Mouse (Mus musculus): Measurements from ENCODE around the gene Atxn7l1. TPM values are rescaled to one million over a fixed set of nuclear protein-coding genes. Genes with fewer than 3 reads are reported as not detected.
A peak's percentile ranks its signal among the peaks of the same experiment; 100 is the strongest.

Gene Atxn7l1
- total RNA-seq, 1 experiment = 3.9 TPM

DNA sequence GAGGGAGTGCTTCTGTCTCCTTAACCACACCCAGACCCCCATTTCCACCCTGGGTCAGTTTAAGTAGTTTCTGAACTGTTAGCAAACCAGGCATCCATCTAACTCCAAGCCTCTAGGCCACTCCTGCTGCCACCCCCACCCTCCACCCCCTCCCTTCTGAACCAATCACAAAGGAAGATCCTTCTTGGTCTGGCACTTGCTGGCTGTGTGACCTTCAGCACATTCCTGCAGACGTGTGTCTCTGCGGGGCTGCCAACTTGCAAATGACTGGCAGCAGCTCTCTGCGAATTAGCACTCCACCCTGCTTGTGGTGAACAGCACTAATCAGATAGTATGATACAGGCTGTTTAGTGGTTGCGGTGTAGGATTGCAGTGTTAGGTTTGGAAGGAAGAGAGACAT is 18.1 kb upstream of the Atxn7l1 start:
- peaks cover 4 to 18% of the 10 kb centered on the region in 2 experiments; a peak in 2 of 4 replicates for H3K4me1 ChIP-seq (ENCODE audit: control insufficient read depth in 2 of 2, insufficient read depth in 2 of 2, low read length in 2 of 2, poor library complexity in 1 of 2)
- no peaks in the 10 kb centered on the region for H3K9me3 ChIP-seq (ENCODE audit: control insufficient read depth, insufficient read depth, low read depth, low read length)
- peak; percentile 83 for DNase-seq (ENCODE audit: low read depth, low spot score)
- peak overlapping the region; percentile 30 to 36; a peak in 3 of 4 replicates for H3K4me3 ChIP-seq (ENCODE audit: insufficient read depth in 1 of 2, low read depth in 1 of 2, low read length in 2 of 2, poor library complexity in 1 of 2, severe bottlenecking in 1 of 2)
- H3K27ac ChIP-seq (ENCODE audit: insufficient read depth, low read depth, low read length, poor library complexity, severe bottlenecking) = peak overlapping the region; percentile 85; the same call in 1 of the 2 replicates
- in situ Hi-C loops (cut with MboI; ENCODE audit: low sequenced_read_pairs in 2 of 2, unreplicated experiment in 2 of 2) = no loop called here
- no peaks in the 10 kb centered on the region for H3K36me3 ChIP-seq (ENCODE audit: control insufficient read depth, insufficient read depth, low read length, poor library complexity, severe bottlenecking)
- TF ChIP-seq ZNF384 (IDR thresholded peaks at IDR 0.05; ENCODE audit: low read depth, low read length) (no peak), ZC3H11A (IDR thresholded peaks at IDR 0.05; ENCODE audit: borderline replicate concordance, low read depth, low read length) (no peak), MAFK (IDR thresholded peaks at IDR 0.05; ENCODE audit: insufficient read depth, low read depth, low read length) (no peak), HCFC1 (IDR thresholded peaks at IDR 0.05; ENCODE audit: borderline replicate concordance, insufficient read depth, low read length) (no peak), CHD2 (IDR thresholded peaks at IDR 0.05; ENCODE audit: low read depth, low read length) (no peak)
- H3K9ac ChIP-seq (ENCODE audit: insufficient read depth, low read depth, low read length, poor library complexity, severe bottlenecking) = no peak overlapping the region

DNA sequence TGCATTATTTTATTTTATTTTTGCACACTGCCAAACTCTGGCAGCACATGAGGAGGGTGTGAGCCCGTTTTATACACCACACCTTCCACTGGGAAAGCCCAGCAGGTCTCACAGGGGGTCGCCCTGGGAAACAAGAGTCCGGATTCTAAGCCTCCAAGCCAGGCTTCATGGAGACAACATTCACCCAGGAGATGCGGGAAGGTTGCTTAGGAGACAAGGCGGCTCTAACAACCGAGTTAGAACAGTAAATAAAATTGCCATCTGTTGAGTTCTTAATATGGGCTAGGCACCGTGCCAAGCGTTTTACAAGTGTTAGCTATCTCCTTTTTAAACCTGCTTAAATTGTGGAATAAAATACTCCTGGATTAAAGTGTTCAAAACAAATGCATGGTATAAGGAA is 17.1 kb upstream of the Atxn7l1 start:
- in situ Hi-C loops (cut with MboI; ENCODE audit: low sequenced_read_pairs in 2 of 2, unreplicated experiment in 2 of 2) = no loop called here
- Histone ChIP-seq H3K27ac (ENCODE audit: insufficient read depth, low read depth, low read length, poor library complexity, severe bottlenecking) (peak overlapping the region; percentile 85), H3K36me3 (ENCODE audit: control insufficient read depth, insufficient read depth, low read length, poor library complexity, severe bottlenecking) (no peaks in the 10 kb centered on the region; the same call in 1 of the 2 replicates), H3K4me3 (ENCODE audit: insufficient read depth in 1 of 2, low read depth in 1 of 2, low read length in 2 of 2, poor library complexity in 1 of 2, severe bottlenecking in 1 of 2) (peak overlapping the region; percentile 20 to 30; a peak in 2 of 4 replicates), H3K9ac (ENCODE audit: insufficient read depth, low read depth, low read length, poor library complexity, severe bottlenecking) (no peak overlapping the region), H3K9me3 (ENCODE audit: control insufficient read depth, insufficient read depth, low read depth, low read length) (no peaks in the 10 kb centered on the region), H3K4me1 (ENCODE audit: control insufficient read depth in 2 of 2, insufficient read depth in 2 of 2, low read length in 2 of 2, poor library complexity in 1 of 2) (peaks cover 4 to 18% of the 10 kb centered on the region in 2 experiments; a peak in 2 of 4 replicates)
- DNase-seq (ENCODE audit: low read depth, low spot score) = no peak
- TF ChIP-seq HCFC1 (IDR thresholded peaks at IDR 0.05; ENCODE audit: borderline replicate concordance, insufficient read depth, low read length) (no peak), ZC3H11A (IDR thresholded peaks at IDR 0.05; ENCODE audit: borderline replicate concordance, low read depth, low read length) (no peak), CHD2 (IDR thresholded peaks at IDR 0.05; ENCODE audit: low read depth, low read length) (no peak), ZNF384 (IDR thresholded peaks at IDR 0.05; ENCODE audit: low read depth, low read length) (no peak), MAFK (IDR thresholded peaks at IDR 0.05; ENCODE audit: insufficient read depth, low read depth, low read length) (no peak)

DNA sequence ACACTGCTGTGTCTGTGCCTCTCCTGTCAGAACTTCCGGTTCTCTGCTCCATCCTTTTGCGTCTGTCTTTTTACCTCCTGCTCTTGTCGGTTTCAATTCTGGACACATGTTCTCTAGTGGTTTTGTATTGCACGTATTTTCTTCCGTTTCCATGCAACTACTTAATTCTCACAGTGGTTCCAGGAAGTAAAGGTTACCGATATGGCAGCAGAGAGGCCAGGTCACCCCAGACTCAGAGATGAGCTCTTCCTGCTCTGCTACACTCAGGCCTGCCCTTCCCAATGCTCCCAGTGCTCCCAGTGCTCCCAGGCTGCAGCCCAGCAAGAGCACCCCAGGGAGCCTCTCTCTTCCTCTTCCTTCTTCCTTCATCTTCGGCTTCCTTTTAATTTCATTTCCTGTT is 15.7 kb upstream of the Atxn7l1 start:
- Histone ChIP-seq H3K9ac (ENCODE audit: insufficient read depth, low read depth, low read length, poor library complexity, severe bottlenecking) (no peak overlapping the region), H3K36me3 (ENCODE audit: control insufficient read depth, insufficient read depth, low read length, poor library complexity, severe bottlenecking) (no peaks in the 10 kb centered on the region; the same call in 1 of the 2 replicates), H3K4me3 (ENCODE audit: insufficient read depth in 1 of 2, low read depth in 1 of 2, low read length in 2 of 2, poor library complexity in 1 of 2, severe bottlenecking in 1 of 2) (no peak overlapping the region), H3K27ac (ENCODE audit: insufficient read depth, low read depth, low read length, poor library complexity, severe bottlenecking) (no peak overlapping the region), H3K9me3 (ENCODE audit: control insufficient read depth, insufficient read depth, low read depth, low read length) (no peaks in the 10 kb centered on the region), H3K4me1 (ENCODE audit: control insufficient read depth in 2 of 2, insufficient read depth in 2 of 2, low read length in 2 of 2, poor library complexity in 1 of 2) (peaks cover 4 to 18% of the 10 kb centered on the region in 2 experiments; a peak in 2 of 4 replicates)
- TF ChIP-seq MAFK (IDR thresholded peaks at IDR 0.05; ENCODE audit: insufficient read depth, low read depth, low read length) (no peak), HCFC1 (IDR thresholded peaks at IDR 0.05; ENCODE audit: borderline replicate concordance, insufficient read depth, low read length) (no peak), ZC3H11A (IDR thresholded peaks at IDR 0.05; ENCODE audit: borderline replicate concordance, low read depth, low read length) (no peak), ZNF384 (IDR thresholded peaks at IDR 0.05; ENCODE audit: low read depth, low read length) (no peak), CHD2 (IDR thresholded peaks at IDR 0.05; ENCODE audit: low read depth, low read length) (no peak)
- in situ Hi-C loops (cut with MboI; ENCODE audit: low sequenced_read_pairs in 2 of 2, unreplicated experiment in 2 of 2) = no loop called here
- DNase-seq (ENCODE audit: low read depth, low spot score) = no peak

DNA sequence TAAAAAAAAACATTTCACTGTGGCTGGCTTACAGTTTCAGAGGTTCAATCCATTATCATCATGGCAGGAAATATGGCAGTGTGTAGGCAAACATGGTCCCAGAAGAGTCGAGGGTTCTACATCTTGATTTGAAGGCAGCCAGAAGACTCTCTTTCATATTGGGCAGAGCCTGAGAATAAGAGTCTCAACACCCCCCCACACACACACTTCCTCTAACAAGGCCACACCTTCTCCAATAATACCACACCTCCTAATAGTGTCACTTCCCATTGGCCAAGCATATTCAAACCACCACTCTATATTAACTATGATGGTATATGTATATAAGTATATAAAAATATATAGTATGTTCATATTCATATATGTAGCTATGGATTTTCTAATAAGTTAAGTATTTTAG is 9.6 kb upstream of the Atxn7l1 start:
- in situ Hi-C loops (cut with MboI; ENCODE audit: low sequenced_read_pairs in 2 of 2, unreplicated experiment in 2 of 2) = no loop called here
- Histone ChIP-seq H3K27ac (ENCODE audit: insufficient read depth, low read depth, low read length, poor library complexity, severe bottlenecking) (no peak overlapping the region), H3K4me3 (ENCODE audit: insufficient read depth in 1 of 2, low read depth in 1 of 2, low read length in 2 of 2, poor library complexity in 1 of 2, severe bottlenecking in 1 of 2) (no peak overlapping the region), H3K9me3 (ENCODE audit: control insufficient read depth, insufficient read depth, low read depth, low read length) (no peaks in the 10 kb centered on the region), H3K9ac (ENCODE audit: insufficient read depth, low read depth, low read length, poor library complexity, severe bottlenecking) (no peak overlapping the region), H3K4me1 (ENCODE audit: control insufficient read depth in 2 of 2, insufficient read depth in 2 of 2, low read length in 2 of 2, poor library complexity in 1 of 2) (peaks cover 2 to 5% of the 10 kb centered on the region in 2 experiments; a peak in 2 of 4 replicates), H3K36me3 (ENCODE audit: control insufficient read depth, insufficient read depth, low read length, poor library complexity, severe bottlenecking) (peaks cover 4% of the 10 kb centered on the region; the same call in 1 of the 2 replicates)
- no peak for DNase-seq (ENCODE audit: low read depth, low spot score)
- no peak for TF ChIP-seq CHD2 (IDR thresholded peaks at IDR 0.05; ENCODE audit: low read depth, low read length)

DNA sequence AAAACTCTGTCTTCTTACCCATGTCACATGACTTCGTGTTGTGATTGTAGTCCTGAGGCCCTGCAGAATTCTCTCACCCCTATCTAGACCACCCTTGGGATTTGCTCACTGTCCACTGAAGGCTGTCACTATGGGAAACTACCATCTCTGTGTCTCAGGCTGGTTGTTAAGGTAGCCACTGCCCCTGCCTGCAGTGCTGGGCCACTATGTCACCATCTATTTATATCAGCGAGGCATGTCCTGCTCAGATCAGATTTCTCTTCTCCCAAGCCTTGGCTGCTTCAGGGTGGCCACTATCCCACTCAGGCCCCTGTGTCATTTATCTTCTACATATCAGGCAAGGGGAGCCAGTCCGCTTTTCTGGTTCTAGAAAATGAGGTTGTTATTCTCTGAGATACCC is 8.4 kb upstream of the Atxn7l1 start:
- Histone ChIP-seq H3K4me3 (ENCODE audit: insufficient read depth in 1 of 2, low read depth in 1 of 2, low read length in 2 of 2, poor library complexity in 1 of 2, severe bottlenecking in 1 of 2) (no peak overlapping the region), H3K36me3 (ENCODE audit: control insufficient read depth, insufficient read depth, low read length, poor library complexity, severe bottlenecking) (peaks cover 4% of the 10 kb centered on the region; the same call in 1 of the 2 replicates), H3K9me3 (ENCODE audit: control insufficient read depth, insufficient read depth, low read depth, low read length) (no peaks in the 10 kb centered on the region), H3K4me1 (ENCODE audit: control insufficient read depth in 2 of 2, insufficient read depth in 2 of 2, low read length in 2 of 2, poor library complexity in 1 of 2) (no peaks in the 10 kb centered on the region), H3K27ac (ENCODE audit: insufficient read depth, low read depth, low read length, poor library complexity, severe bottlenecking) (no peak overlapping the region), H3K9ac (ENCODE audit: insufficient read depth, low read depth, low read length, poor library complexity, severe bottlenecking) (no peak overlapping the region)
- DNase-seq (ENCODE audit: low read depth, low spot score) = no peak
- TF ChIP-seq HCFC1 (IDR thresholded peaks at IDR 0.05; ENCODE audit: borderline replicate concordance, insufficient read depth, low read length) = no peak
- no peak for TF ChIP-seq MAFK (IDR thresholded peaks at IDR 0.05; ENCODE audit: insufficient read depth, low read depth, low read length)
- TF ChIP-seq ZNF384 (IDR thresholded peaks at IDR 0.05; ENCODE audit: low read depth, low read length) = no peak
- no peak for TF ChIP-seq CHD2 (IDR thresholded peaks at IDR 0.05; ENCODE audit: low read depth, low read length)
- TF ChIP-seq ZC3H11A (IDR thresholded peaks at IDR 0.05; ENCODE audit: borderline replicate concordance, low read depth, low read length) = no peak
- in situ Hi-C loops (cut with MboI; ENCODE audit: low sequenced_read_pairs in 2 of 2, unreplicated experiment in 2 of 2) = no loop called here
